Mouse (Mus musculus) left cerebral cortex, postnatal 10 days (tissue): ENCODE measurements around the gene Hspb2. TPM values are rescaled to one million over a fixed set of nuclear protein-coding genes. Genes with fewer than 3 reads are reported as not detected.

Experiments used
- DNase-seq, 2 experiments: peaks; one replicate each; pipeline ENCODE4 v3.0.0; 2021 to 2022; ENCODE audit warnings: low spot score in 2 of 2, mixed read lengths in 1 of 2; ENCODE audit errors: extremely low spot score in 1 of 2
- intact Hi-C: fragments of 180-260 bp; cut with DNase I; formaldehyde crosslinking; loops from one replicate; pipeline ENCODE4 v1.15.1; 2025
- total RNA-seq, 2 experiments: library from RNA; stranded (reverse); gene quantifications; 2 replicates each; pipeline ENCODE4 v1.2.3; 2021

Hspb2 gene
- total RNA-seq = 1 to 10 TPM; 1.7 to 2.2 TPM

DNA sequence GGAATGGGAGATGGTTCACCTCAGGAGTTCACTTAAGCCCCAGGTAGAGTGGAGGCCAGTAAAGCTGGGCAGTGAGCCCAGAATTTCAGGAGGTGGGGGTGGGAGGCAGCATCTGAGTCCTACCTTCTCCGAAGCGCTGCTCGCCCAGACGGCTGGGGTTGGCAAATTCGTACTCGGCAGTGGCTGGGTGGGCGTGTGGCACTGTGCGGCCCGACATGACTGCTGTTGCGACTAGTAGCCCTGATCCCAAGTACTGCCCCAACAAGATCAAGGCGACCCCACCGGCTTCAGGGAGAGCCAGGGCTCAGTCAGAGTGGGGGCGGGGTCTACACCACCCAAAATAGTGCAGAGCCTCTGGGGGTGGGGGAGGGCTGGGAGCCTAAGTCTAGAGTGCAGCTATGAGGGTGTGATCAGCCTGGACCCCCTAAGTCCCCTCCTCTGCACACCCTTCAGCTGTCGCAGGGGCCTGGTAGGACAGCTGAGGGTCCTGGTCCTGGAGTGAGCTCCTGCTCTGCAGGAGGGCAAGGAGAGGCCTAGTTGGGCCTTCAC is at the start of gene Hspb2:
Gene Hspb2, minus strand, starts transcription at position 301 of the 549 bp plus-strand sequence.
- intact Hi-C loops = no loop called here
- DNase-seq = peak in 1 of 2 experiments; percentile 65

DNA sequence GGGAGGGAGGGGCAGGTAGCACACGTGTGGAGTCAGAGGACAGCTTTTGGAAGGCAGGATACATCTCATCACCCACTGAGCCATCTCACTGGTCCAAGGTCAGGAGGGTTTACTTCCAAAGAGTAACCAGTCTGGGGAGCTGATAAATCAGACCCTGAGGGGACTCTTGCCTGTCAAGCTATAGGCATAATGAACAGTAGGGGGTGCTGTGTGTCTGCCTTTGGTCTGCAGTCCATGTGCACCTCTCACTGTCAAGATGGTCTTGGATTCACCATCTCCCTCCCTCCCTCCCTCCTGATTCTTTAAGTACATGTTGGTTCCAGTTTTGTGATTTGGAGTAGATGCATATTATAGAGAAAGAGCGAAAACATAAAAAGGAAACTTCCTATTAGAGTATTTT is 48.8 kb upstream of the Hspb2 start:
- peak; percentile 43 to 49 for DNase-seq
- intact Hi-C loops = no loop called here

DNA sequence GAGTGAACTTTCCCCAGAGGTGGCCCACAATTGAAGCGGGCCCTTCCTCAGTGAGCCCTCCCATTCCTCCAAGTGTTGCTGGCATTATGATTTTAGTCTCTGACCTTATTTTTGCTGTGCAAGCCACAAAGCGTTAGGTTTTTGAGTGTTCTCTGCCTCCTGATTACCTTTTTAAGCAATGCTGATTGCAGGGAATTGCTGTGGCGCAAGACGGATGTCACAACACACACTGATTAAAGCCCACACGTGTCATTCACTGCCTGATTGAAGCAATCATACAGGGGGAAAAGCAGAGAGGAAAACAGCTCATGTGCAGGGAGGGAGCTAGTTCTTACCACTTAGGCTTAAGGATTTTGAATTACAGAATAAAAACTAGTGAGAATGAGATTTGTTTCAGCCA is 46.2 kb upstream of the Hspb2 start:
- intact Hi-C loops = no loop called here
- no peak for DNase-seq

DNA sequence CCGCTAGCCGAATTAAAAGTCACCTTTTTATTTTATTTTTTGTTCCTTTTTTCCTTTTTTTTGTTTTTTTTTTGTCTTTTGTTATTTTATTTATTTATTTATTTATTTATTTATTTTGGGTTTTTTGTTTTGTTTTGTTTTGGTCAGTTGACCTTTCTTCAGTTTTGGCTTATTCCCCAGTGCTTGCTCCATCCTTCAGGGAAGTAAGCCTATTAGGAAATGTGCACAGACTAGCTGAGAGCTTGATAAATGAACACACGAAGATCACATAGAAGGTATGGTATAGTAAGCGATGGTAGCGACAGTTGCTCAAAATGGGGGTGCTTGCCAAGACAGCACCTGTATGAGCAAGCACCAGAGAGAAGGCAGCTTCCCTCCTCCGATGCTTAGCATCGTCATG is 45.5 kb upstream of the Hspb2 start:
- DNase-seq = no peak
- intact Hi-C loops = no loop called here

DNA sequence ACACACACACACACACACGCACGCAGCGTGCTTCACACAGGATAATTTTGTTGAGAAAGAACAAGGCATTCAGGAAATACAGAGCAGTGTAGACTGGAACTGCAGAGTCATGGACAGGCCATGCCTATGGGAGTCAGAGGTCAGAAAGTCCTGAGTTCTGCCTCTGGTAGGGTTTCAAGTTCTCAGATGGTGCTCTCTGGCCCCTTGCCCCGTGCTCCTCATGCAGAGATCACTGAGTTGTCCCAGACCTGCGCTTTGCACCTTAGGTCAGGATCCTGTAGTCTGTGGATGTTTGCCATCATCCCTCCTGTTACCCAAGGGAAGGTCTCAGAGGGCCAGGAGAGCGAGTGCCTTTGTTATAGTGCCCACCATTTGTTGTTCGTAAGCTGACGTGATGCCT is 44.6 kb upstream of the Hspb2 start:
- intact Hi-C loops = no loop called here
- DNase-seq = no peak

DNA sequence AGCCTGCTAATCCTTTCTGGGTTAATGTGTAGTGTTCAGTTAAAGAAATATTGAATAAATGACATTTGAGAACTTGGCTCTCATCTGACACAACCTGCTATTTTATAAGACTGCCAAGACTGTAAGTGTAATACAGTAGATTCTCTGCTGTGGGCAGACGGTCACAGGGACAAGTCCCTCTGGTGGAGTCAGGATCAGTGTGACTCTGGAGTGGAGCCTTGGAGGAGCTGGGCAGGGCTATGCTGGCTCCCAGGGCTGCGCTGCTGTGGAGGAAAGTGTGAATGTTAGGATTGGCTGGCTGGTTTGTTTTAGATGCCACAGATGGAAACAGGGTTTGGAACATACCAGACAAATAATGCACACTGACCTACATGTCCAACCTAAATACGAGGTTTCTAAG is 43.1 kb upstream of the Hspb2 start:
- DNase-seq = no peak
- intact Hi-C loops = no loop called here

DNA sequence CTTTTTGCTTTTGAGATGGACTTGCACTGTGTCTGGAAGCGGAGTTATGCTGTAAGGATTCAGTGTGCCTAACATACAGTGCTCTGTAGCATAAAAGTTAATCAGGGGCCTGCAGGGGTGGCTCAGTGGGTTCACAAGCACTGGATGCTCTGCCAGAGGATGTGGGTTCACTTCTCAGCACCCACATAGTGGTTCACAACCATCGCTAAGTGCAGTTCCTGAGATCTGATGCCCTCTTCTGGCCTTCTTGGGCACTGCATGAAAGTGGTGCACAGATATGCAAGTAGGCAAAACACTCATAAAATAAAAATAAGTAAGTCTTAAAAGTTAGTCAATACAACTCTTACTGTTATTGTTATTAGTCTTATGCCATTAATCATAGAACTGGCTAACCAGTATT is 30.0 kb upstream of the Hspb2 start:
- intact Hi-C loops = no loop called here
- no peak for DNase-seq

DNA sequence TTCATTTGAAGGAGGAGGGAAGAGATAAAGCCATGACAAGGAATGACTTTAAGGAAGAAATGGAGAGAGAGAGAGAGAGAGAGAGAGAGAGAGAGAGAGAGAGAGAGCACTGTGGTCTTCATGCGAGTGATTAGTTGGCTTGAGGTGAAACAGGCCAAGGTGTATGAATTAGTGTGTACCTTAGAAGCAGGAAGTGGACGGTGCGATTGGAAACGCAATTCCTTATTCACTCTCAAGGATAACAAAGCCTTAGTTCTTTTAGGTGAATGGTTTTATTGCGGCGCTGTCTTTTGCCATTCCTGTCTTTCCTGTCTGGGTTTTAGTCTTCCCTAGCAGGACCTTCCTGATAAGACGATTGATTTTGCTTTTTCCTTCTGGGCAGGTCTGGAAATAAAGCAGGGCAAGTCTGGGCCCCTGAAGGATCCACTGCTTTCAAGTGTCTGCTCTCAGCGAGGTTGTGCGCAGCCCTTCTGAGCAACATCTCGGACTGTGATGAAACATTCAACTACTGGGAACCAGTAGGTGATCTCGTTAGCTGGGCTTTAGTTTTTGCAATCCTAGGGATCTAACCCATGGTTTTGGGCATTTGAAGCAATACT is 24.1 kb upstream of the Hspb2 start:
- intact Hi-C loops = no loop called here
- DNase-seq = no peak

DNA sequence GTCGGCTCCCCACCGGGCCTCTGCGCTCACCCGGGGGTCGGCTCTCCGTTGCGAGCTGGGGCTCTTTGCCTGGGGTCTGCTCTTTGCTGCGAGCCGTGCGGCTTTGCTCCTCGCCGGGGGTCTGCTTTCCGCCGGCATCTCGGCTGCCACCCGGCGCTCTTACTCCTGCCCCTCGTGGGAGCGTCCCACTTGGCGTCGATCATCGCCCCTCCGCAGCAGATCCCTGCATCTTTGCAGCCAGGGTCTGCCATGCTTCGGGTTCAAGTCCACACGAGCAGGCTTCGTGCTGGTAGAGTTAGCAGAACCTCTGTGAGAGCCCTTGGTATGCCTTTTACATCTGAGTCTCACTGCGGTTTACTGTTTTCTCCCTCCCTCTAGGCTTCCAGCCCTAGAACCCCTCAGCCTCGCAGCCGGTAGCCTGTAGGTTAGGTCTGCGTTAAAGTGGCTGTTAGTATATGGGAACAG is 23.5 kb upstream of the Hspb2 start:
- intact Hi-C loops = no loop called here
- no peak for DNase-seq

DNA sequence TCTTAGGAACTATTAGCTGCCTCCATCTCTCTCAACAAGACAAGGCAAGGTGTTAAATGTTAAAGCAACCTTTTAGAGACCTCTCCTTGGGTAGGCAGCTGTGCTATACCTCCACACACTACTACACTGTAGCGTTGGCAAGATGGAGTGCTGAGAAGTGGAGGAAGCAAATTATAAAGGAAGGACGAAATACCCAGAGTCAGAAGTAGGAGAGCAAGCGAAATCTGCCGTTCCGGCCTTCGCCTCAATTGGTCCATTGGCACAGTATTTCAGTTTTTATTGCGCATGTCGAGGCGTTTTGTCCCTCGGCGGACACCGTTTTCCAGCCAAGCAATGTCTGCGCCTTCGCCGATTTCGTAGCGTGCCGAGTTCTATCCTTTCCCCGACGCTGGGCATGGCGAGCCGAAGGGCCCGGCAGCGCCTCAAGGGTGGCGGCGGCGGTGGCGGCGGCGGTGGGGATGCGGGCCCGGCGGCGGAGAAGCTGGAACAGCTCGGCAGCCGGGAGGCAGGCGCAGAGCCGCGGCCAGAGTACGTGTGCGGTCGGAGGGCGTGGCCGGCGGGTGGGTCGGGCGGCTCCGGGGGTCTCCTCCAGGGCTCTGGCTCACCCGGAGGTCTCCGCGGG is 22.9 kb upstream of the Hspb2 start, which contains the start of the genes Alg9 and 1110032A03Rik:
Gene Alg9, plus strand, starts transcription at position 29 of the 622 bp plus-strand sequence.
Gene 1110032A03Rik, minus strand, starts transcription at position 530 of the 622 bp plus-strand sequence.
- DNase-seq = peak; percentile 89 to 93
- intact Hi-C loops = no loop called here

DNA sequence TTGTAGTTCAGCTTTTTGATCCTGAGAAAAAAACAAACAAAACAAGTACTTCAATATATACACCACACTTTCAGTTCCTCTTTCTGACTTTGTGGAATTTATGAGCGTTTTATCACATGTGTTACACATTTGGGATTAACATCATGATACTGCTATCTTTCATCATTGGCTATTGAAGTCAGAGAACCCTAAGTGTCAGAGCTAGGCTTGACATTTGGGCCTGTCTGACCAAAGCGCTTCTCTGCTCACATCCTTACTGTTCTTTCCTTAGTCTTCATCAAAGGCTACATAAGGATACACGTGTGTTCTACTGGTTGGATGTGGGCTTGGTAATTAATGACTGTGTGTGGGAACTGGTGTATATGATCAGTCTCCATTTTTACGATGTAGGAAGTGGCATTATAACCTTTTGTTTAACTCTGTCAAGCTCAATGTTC is 21.9 kb upstream of the Hspb2 start:
- DNase-seq = no peak
- intact Hi-C loops = no loop called here

DNA sequence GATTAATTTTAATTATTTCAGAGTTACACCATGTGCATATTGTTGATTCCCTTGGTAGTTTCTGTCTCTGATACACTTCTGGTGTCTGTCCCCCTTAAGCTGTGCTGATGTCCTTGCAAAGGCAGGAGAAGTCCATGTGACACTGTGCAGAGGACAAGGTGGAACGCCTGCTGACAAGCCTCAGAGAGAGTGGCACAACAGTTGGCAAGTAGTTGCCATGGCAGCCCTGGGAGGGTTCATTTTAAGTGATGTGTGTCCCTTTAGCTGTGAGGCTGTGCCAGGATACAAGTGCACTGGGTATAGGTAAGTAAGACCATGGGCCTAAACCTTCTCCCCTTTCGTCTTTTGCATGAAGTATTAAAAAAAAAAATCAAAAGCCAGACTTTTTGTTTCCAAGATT is 17.9 kb upstream of the Hspb2 start:
- no peak for DNase-seq
- intact Hi-C loops = no loop called here

DNA sequence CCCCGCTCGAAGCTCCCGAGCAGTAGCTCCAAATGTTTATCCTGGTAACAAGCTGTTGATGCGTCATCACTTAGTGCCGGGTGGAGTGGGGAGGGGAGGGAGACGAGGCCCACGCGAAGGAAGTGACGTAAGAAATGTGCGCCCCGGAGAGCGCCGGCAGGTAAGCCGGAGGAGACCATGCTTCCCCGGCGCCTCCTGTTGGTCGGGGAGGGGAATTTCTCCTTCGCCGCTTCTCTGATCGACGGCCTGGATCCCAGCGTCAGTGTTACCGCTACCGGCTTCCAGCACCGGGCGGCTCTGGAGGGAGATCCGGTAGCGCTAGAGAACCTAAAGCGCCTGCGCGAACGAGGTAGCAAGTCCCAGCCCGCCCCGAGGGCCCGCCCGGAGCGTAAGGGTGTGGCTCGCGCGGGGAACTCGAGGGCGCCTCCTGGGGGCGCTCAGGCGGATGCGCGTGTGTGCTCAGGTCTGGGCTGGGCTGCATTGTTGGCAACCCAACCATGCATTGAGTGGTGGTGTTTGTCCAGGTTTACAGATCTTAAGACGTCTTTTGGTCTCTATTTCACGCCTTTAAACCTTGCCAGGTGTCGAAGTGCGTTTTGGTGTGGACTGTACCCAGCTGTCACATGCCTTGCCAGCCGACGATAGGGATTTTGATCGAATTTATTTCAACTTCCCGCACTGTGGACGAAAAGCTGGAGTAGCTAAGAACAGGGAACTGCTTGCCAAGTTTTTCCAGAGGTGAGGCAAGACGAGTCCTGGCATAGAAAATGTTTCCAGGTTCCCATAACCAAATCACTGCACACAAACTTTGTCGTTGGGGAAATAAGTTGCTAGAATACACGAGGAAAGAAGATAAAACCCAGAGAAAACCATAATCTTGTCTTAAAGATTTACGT is 16.2 kb upstream of the Hspb2 start, which contains the start of gene Fdxacb1:
Gene Fdxacb1, plus strand, starts transcription at position 130 of the 896 bp plus-strand sequence.
- intact Hi-C loops = loop anchor here (5.0 kb wide), 1 partner anchor 71 kb away; no protein-coding TSS in a partner anchor
- peak; percentile 98 to 99 for DNase-seq

DNA sequence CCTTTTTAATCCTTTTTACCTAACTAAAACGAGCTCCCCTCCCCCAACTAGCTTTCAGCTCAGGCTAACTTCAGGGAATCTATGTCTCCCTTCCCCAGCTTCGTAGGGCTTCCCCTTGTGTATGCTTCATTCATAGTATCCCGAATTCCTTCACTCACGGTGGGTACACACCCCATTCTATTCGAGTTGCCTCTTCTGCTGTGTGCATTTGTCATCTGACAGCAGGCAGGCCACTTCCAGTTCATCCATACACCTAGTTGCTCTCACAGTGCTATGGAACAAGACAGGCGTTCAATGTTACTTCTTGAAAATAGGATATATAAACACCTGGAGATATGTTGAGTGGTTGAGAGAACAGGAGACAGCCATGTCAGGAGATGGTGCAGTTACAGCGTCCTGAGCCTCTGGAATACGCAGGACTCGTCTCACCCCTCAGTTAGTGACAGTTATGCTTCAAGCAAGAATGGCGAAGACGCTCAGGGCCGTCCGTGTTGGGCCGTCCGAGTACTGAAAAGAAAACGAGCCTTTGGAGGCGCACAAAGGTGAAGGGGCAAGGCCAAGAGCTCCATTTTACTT is 15.5 kb upstream of the Hspb2 start:
- intact Hi-C loops = loop anchor here (5.0 kb wide), 1 partner anchor 70 kb away; no protein-coding TSS in a partner anchor
- no peak for DNase-seq

DNA sequence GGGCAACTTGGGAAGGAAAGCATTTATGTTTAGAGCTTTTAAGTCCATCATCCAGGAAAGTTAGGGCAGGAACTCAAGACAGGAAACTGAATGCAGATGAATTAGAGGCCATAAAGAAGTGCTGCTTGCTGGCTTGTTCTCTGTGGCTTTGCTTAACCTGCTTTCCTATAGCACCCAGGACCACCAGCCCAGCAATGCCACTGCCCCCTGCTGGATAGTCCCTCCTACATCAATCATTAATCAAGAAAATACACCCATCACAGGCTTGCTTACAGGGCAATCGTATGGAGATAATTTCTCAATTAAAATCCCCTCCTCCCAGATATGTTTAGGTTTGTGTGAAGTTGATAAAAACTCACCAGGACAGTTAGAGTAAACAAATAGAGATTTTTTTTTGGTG is 11.2 kb upstream of the Hspb2 start:
- DNase-seq = no peak
- intact Hi-C loops = no loop called here

DNA sequence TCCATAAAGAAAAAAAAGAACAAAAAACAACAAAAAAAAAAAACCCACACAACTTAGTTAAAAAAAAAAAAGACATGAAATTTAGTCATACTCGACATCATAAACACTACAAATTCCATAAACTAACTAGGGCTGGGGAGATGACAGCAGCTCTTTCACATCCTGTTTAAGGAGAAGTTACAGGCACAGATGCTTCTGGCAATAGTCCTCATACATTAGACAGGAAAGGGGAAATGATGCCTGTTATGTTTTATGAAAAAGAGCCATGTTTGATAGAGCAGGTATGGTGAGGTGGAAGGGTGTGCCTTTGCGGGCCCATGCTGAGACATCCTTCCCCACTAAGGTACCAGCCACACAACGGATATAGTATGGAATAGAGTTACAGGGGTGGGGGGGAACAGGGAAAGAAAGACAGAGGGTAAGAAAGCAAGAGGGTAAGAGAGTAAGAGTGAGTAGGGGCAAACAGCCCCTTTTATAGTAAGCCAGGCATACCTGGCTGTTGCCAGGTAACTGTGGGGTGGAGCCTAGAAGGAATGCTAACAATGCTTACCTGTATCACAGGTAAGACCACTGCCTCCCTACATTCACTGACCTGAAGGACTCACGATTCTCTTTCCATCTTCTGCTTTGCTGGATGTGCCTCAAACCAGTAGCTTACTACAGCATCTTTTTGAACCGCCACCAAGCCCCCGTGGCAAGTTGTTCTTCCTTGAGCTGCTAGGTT is 9.5 kb upstream of the Hspb2 start:
- no peak for DNase-seq
- intact Hi-C loops = no loop called here

DNA sequence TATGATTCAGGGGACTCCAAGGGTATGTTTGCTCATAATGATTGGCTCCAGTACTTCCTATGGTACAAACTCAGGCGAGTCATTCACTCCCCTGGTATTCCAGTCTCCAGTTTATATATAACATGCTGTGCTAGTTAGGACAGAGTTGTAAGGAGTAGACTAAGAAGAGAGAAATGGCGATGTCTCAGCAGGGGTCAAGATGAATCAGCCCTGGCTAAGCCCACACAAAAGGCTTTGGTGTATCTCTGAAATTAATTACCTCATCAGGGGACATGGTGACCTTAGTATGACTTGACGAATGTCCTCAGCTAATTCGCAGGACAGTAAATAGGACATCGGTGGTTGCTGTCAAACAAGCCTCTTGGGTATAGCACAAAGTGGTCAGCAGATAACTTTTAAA is 4.6 kb upstream of the Hspb2 start:
- DNase-seq = no peak
- intact Hi-C loops = loop anchor here (5.0 kb wide), 1 partner anchor 521 kb away; the partner anchor contains the start of gene Colca2

DNA sequence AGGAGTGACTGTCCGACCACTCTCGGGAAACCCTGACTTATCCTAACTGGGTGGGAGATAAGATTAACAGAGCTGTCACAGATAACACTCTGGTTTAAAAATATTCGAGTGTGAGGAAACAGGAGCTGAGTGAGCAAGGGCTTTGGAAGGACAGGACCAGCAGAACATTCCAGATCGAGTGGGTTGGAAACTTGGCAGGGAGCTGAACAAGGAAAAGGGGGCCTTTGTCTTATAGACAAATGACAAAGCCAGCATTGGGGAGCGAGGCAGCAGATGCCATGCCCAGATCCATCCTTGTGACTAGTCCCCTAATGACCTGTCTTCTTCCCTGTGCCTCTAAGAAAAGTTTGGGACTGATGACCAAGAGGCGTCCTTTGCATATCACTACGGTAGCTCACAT is 1.8 kb upstream of the Hspb2 start:
- no peak for DNase-seq
- intact Hi-C loops = no loop called here
